In the genomic region with DNA sequence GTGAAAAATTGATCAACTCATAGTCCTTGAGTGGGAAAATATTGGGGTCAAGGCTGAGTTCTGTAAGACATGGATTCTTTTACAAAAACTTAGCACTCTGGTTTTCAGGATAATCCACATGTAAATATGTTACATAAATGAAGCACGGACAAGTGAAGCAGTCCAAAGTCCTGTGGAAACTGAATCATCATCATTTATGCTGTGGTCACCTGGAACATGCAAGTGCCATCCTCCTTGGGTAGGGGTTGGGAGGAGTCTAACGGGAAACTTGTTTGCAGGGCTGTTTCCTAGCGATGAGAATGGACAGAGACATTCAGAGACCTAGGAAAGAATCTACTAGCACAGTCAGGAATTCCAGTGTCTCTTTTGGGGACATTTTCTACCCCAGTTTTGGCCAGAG, we compare ENCODE assay signal across 25 mouse cellular contexts.
A peak's percentile ranks its signal among the peaks of the same experiment; 100 is the strongest.
DNase-seq lines count a peak whose midpoint lies in the region; ATAC-seq and TF ChIP-seq lines count a peak whose summit lies in the region.
"Had no signal": no experiment of that assay in that cellular context is flagged by ENCODE, and none has a peak within 500 bp of the region (broad histone marks: within the 10 kb centered on the region; RNA-seq: fewer than 3 reads in every experiment).

No protein-coding gene starts in this region.

- DNase-seq in heart, adult 18-20 months: no peak
- DNase-seq in kidney, adult 2 months: peak; percentile 59
- no peak for DNase-seq in kidney, postnatal 14 days
- no peak for DNase-seq in kidney, postnatal 0 days (ENCODE audit: low spot score)
- no peak for DNase-seq in liver, postnatal 0 days
- DNase-seq in liver, embryonic 11.5 days (ENCODE audit: low spot score): no peak
- DNase-seq: adrenal gland, adult 8-10 months; adrenal gland, postnatal 25 days; cerebellum, adult 11-12 months; cerebellum, adult 8-10 months; cerebellum, postnatal 10 days; cerebellum, postnatal 36 days; embryo, embryonic 11 days; gastrocnemius, postnatal 25 days; heart, adult 2 months had no signal

- WGBS in heart, embryonic 13.5 days: 75% methylated on average over 3 of the region's 3 CpGs
- 71% methylated on average over 3 of the region's 3 CpGs for WGBS in kidney, adult 2 months
- WGBS in kidney, postnatal 0 days: 90% methylated on average over 3 of the region's 3 CpGs
- WGBS in kidney, embryonic 16.5 days: 86% methylated on average over 3 of the region's 3 CpGs
- WGBS in liver, postnatal 0 days (ENCODE audit: insufficient replicate concordance): 67% methylated on average over 3 of the region's 3 CpGs
- 84% methylated on average over 3 of the region's 3 CpGs for WGBS in liver, embryonic 11.5 days

- H3K36me3 ChIP-seq in heart, embryonic 13.5 days: no peaks in the 10 kb centered on the region
- H3K36me3 ChIP-seq in kidney, adult 2 months (ENCODE audit: control insufficient read depth, insufficient read depth, low read length): no peaks in the 10 kb centered on the region
- no peaks in the 10 kb centered on the region for H3K36me3 ChIP-seq in kidney, postnatal 0 days (ENCODE audit: insufficient read depth, low read length)
- no peaks in the 10 kb centered on the region for H3K36me3 ChIP-seq in kidney, embryonic 16.5 days (ENCODE audit: insufficient read depth, low read length)
- no peaks in the 10 kb centered on the region for H3K36me3 ChIP-seq in liver, postnatal 0 days (replicated peaks; ENCODE audit: insufficient read depth, low read length)
- no peaks in the 10 kb centered on the region for H3K36me3 ChIP-seq in liver, embryonic 11.5 days (ENCODE audit: control insufficient read depth, insufficient read depth, low read length)
- H3K36me3 ChIP-seq: embryonic facial prominence, embryonic 10.5 days; embryonic facial prominence, embryonic 13.5 days; forebrain, embryonic 12.5 days; forebrain, embryonic 15.5 days; heart, embryonic 10.5 days; hindbrain, embryonic 12.5 days had no signal

- no peak overlapping the region for H3K9ac ChIP-seq in heart, embryonic 13.5 days
- H3K9ac ChIP-seq in kidney, postnatal 0 days (ENCODE audit: low read depth, low read length): no peak overlapping the region
- no peak overlapping the region for H3K9ac ChIP-seq in kidney, embryonic 16.5 days (replicated peaks; ENCODE audit: low read length)
- no peak overlapping the region for H3K9ac ChIP-seq in liver, postnatal 0 days (replicated peaks)
- no peak overlapping the region for H3K9ac ChIP-seq in liver, embryonic 11.5 days (ENCODE audit: low read depth, low read length)
- H3K9ac ChIP-seq: embryonic facial prominence, embryonic 13.5 days; forebrain, embryonic 12.5 days; forebrain, embryonic 15.5 days; hindbrain, embryonic 12.5 days had no signal

- H3K4me1 ChIP-seq in heart, embryonic 13.5 days: peaks cover 29% of the 10 kb centered on the region
- H3K4me1 ChIP-seq in kidney, adult 2 months (ENCODE audit: control insufficient read depth, insufficient read depth, low read length): no peaks in the 10 kb centered on the region; the same call in 1 of the 2 replicates
- no peaks in the 10 kb centered on the region for H3K4me1 ChIP-seq in kidney, postnatal 0 days (replicated peaks; ENCODE audit: insufficient read depth, low read length)
- no peaks in the 10 kb centered on the region for H3K4me1 ChIP-seq in kidney, embryonic 16.5 days (ENCODE audit: insufficient read depth, low read length)
- H3K4me1 ChIP-seq in liver, postnatal 0 days (ENCODE audit: insufficient read depth): no peaks in the 10 kb centered on the region; the same call in 1 of the 2 replicates
- no peaks in the 10 kb centered on the region for H3K4me1 ChIP-seq in liver, embryonic 11.5 days (replicated peaks; ENCODE audit: control insufficient read depth, insufficient read depth, low read length)
- H3K4me1 ChIP-seq: forebrain, embryonic 12.5 days; forebrain, embryonic 15.5 days; hindbrain, embryonic 12.5 days had no signal

- no peaks in the 10 kb centered on the region for H3K9me3 ChIP-seq in heart, embryonic 13.5 days
- H3K9me3 ChIP-seq in kidney, postnatal 0 days (replicated peaks; ENCODE audit: low read length): no peaks in the 10 kb centered on the region
- no peaks in the 10 kb centered on the region for H3K9me3 ChIP-seq in kidney, embryonic 16.5 days (ENCODE audit: low read length)
- H3K9me3 ChIP-seq in liver, postnatal 0 days (ENCODE audit: low read length): no peaks in the 10 kb centered on the region
- no peaks in the 10 kb centered on the region for H3K9me3 ChIP-seq in liver, embryonic 11.5 days (ENCODE audit: control insufficient read depth, low read length)
- H3K9me3 ChIP-seq: embryonic facial prominence, embryonic 10.5 days; embryonic facial prominence, embryonic 13.5 days; forebrain, embryonic 12.5 days; forebrain, embryonic 15.5 days; heart, embryonic 10.5 days; hindbrain, embryonic 12.5 days had no signal

- no peak overlapping the region for H3K27ac ChIP-seq in heart, embryonic 13.5 days (replicated peaks)
- H3K27ac ChIP-seq in kidney, adult 2 months (ENCODE audit: insufficient read depth, low read depth, low read length): 0 out of 2 replicates have a peak overlapping the region, but pooled peaks have one; percentile 39
- no peak overlapping the region for H3K27ac ChIP-seq in kidney, postnatal 0 days
- no peak overlapping the region for H3K27ac ChIP-seq in kidney, embryonic 16.5 days (ENCODE audit: low read length)
- no peak overlapping the region for H3K27ac ChIP-seq in liver, postnatal 0 days (ENCODE audit: low read depth)
- H3K27ac ChIP-seq in liver, embryonic 11.5 days (ENCODE audit: low read depth, low read length): no peak overlapping the region
- H3K27ac ChIP-seq: embryonic facial prominence, embryonic 10.5 days; embryonic facial prominence, embryonic 13.5 days; forebrain, embryonic 12.5 days; forebrain, embryonic 15.5 days; heart, adult 2 months; heart, embryonic 10.5 days; hindbrain, embryonic 12.5 days had no signal

- no peak for TF ChIP-seq EP300 in liver, postnatal 0 days (IDR thresholded peaks at IDR 0.05; ENCODE audit: low read depth)

- no peak for TF ChIP-seq CTCF in kidney, adult 2 months (conservative IDR thresholded peaks at IDR 0.05; ENCODE audit: insufficient read depth, insufficient read length, low read depth, low read length)
- no peak for TF ChIP-seq CTCF in kidney, postnatal 0 days (IDR thresholded peaks at IDR 0.05; ENCODE audit: low read depth)
- TF ChIP-seq CTCF in liver, postnatal 0 days (IDR thresholded peaks at IDR 0.05; ENCODE audit: low read depth): no peak

- ATAC-seq in heart, embryonic 13.5 days (ENCODE audit: extremely low read depth, insufficient number of reproducible peaks, low FRiP score, low TSS enrichment): no peak
- peak; percentile 82 for ATAC-seq in kidney, postnatal 0 days (replicated peaks; ENCODE audit: low FRiP score, low read depth)
- no peak for ATAC-seq in kidney, embryonic 16.5 days (ENCODE audit: low FRiP score, low TSS enrichment)
- 0 out of 2 replicates have a peak, but pooled peaks have one; percentile 40 for ATAC-seq in liver, postnatal 0 days
- no peak for ATAC-seq in liver, embryonic 11.5 days (replicated peaks; ENCODE audit: low FRiP score)
- ATAC-seq: activated CD4-positive, CD25-positive, alpha-beta regulatory T cell, adult 4 months; forebrain, embryonic 15.5 days had no signal

- 0 out of 2 replicates have a peak overlapping the region, but pooled peaks have one; percentile 15 for H3K4me2 ChIP-seq in heart, embryonic 13.5 days
- H3K4me2 ChIP-seq in kidney, postnatal 0 days (ENCODE audit: low read length): no peak overlapping the region
- H3K4me2 ChIP-seq in kidney, embryonic 16.5 days (replicated peaks; ENCODE audit: low read depth, low read length): no peak overlapping the region
- no peak overlapping the region for H3K4me2 ChIP-seq in liver, postnatal 0 days (ENCODE audit: low read depth, low read length)
- no peak overlapping the region for H3K4me2 ChIP-seq in liver, embryonic 11.5 days
- H3K4me2 ChIP-seq: embryonic facial prominence, embryonic 13.5 days; forebrain, embryonic 12.5 days; forebrain, embryonic 15.5 days; hindbrain, embryonic 12.5 days had no signal

- H3K27me3 ChIP-seq in heart, embryonic 13.5 days (replicated peaks): no peaks in the 10 kb centered on the region
- H3K27me3 ChIP-seq in kidney, adult 2 months (replicated peaks; ENCODE audit: control insufficient read depth, insufficient read depth, low read length): no peaks in the 10 kb centered on the region
- H3K27me3 ChIP-seq in kidney, postnatal 0 days (ENCODE audit: insufficient read depth, low read length): no peaks in the 10 kb centered on the region
- H3K27me3 ChIP-seq in kidney, embryonic 16.5 days (ENCODE audit: insufficient read depth, low read length): no peaks in the 10 kb centered on the region
- no peaks in the 10 kb centered on the region for H3K27me3 ChIP-seq in liver, postnatal 0 days (ENCODE audit: insufficient read depth, low read length)
- no peaks in the 10 kb centered on the region for H3K27me3 ChIP-seq in liver, embryonic 11.5 days (replicated peaks; ENCODE audit: control insufficient read depth, insufficient read depth, low read length)
- H3K27me3 ChIP-seq: embryonic facial prominence, embryonic 13.5 days; forebrain, embryonic 12.5 days; forebrain, embryonic 15.5 days; hindbrain, embryonic 12.5 days had no signal

- no peak for TF ChIP-seq POLR2A in kidney, adult 2 months (IDR thresholded peaks at IDR 0.05; ENCODE audit: low read depth, low read length)

- no peak overlapping the region for H3K4me3 ChIP-seq in heart, embryonic 13.5 days
- no peak overlapping the region for H3K4me3 ChIP-seq in kidney, adult 2 months (ENCODE audit: insufficient read depth, low read depth, low read length)
- no peak overlapping the region for H3K4me3 ChIP-seq in kidney, postnatal 0 days (replicated peaks; ENCODE audit: low read depth, low read length)
- no peak overlapping the region for H3K4me3 ChIP-seq in kidney, embryonic 16.5 days (ENCODE audit: low read length)
- no peak overlapping the region for H3K4me3 ChIP-seq in liver, postnatal 0 days (ENCODE audit: low read depth, low read length)
- H3K4me3 ChIP-seq in liver, embryonic 11.5 days (ENCODE audit: low read depth, low read length): no peak overlapping the region
- H3K4me3 ChIP-seq: embryonic facial prominence, embryonic 10.5 days; embryonic facial prominence, embryonic 13.5 days; erythroblast, embryonic 14.5 days; forebrain, embryonic 12.5 days; forebrain, embryonic 15.5 days; heart, adult 2 months; heart, embryonic 10.5 days; hindbrain, embryonic 12.5 days had no signal

Comparison
In these comparisons a context has a peak if more than half of its experiments do, and no peak if none do; other contexts are left out.
1. ATAC-seq: peak in kidney, postnatal 0 days (single experiment) and liver, postnatal 0 days (single experiment); none in heart, embryonic 13.5 days (single experiment), kidney, embryonic 16.5 days (single experiment) and liver, embryonic 11.5 days (single experiment).